8 mouse cellular contexts compared by ENCODE assay signal in the genomic region with DNA sequence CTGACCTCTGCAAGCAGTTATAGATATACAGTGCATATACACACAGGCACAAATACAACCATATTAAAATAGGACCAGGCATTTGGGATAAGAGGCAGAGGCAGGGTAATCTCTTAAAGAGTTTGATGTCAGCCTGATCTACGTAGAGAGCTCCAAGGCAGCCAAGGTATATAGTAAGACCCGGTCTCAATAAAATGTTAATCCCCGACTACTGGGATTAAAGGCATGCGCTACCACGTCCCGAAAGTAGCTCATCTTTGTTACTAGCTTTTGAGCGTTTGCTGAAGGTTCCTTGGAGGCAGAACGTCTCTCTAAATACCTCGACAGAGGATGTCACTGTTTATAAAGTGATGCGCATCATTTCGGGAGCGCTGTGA. TPM values are rescaled to one million over a fixed set of nuclear protein-coding genes. Genes with fewer than 3 reads are reported as not detected.
DNase-seq lines count a peak whose midpoint lies in the region; ATAC-seq and TF ChIP-seq lines count a peak whose summit lies in the region.

TSS of gene Ppig (plus strand) at position 273 of the 377 bp plus-strand sequence.

- TF ChIP-seq EP300 in stomach, postnatal 0 days (optimal IDR thresholded peaks at IDR 0.05), result no peak

- peak within 1 kb of the TSS; percentile 93 for H3K9ac ChIP-seq in liver, embryonic 12.5 days
- H3K9ac ChIP-seq in stomach, postnatal 0 days (ENCODE audit: low read length), result peak within 1 kb of the TSS; percentile 89

- no peaks in the 10 kb centered on the region for H3K36me3 ChIP-seq in E14TG2a.4 (ENCODE audit: insufficient read depth, low read length)
- peaks cover 8% of the 10 kb centered on the region; the same call in 1 of the 2 replicates for H3K36me3 ChIP-seq in forebrain, embryonic 10.5 days (replicated peaks)
- H3K36me3 ChIP-seq in liver, embryonic 12.5 days, result peaks cover 2% of the 10 kb centered on the region; the same call in 1 of the 2 replicates
- no peaks in the 10 kb centered on the region for H3K36me3 ChIP-seq in stomach, postnatal 0 days (ENCODE audit: control insufficient read depth, insufficient read depth, low read length)

- no peak for TF ChIP-seq POLR2A in cerebellum, adult 2 months (IDR thresholded peaks at IDR 0.05; ENCODE audit: borderline replicate concordance, insufficient read depth, low read length)

- WGBS in cerebellum, adult 2 months, result 3% methylated on average over 12 of the region's 12 CpGs
- 5% methylated on average over 12 of the region's 12 CpGs for WGBS in forebrain, embryonic 10.5 days
- WGBS in liver, embryonic 12.5 days (ENCODE audit: insufficient replicate concordance), result 3% methylated on average over 12 of the region's 12 CpGs
- WGBS in stomach, postnatal 0 days, result 5% methylated on average over 12 of the region's 12 CpGs

- H3K9me3 ChIP-seq in E14TG2a.4 (ENCODE audit: low read length), result no peaks in the 10 kb centered on the region
- H3K9me3 ChIP-seq in forebrain, embryonic 10.5 days, result no peaks in the 10 kb centered on the region
- H3K9me3 ChIP-seq in liver, embryonic 12.5 days (replicated peaks), result no peaks in the 10 kb centered on the region
- no peaks in the 10 kb centered on the region for H3K9me3 ChIP-seq in stomach, postnatal 0 days (ENCODE audit: control insufficient read depth, low read length)

- H3K27ac ChIP-seq in cerebellum, adult 2 months (ENCODE audit: insufficient read depth, low read length), result peak within 1 kb of the TSS; percentile 35
- H3K27ac ChIP-seq in forebrain, embryonic 10.5 days, result peak within 1 kb of the TSS; percentile 97
- peak within 1 kb of the TSS; percentile 89 for H3K27ac ChIP-seq in liver, embryonic 12.5 days
- H3K27ac ChIP-seq in stomach, postnatal 0 days (replicated peaks), result peak within 1 kb of the TSS; percentile 92

- H3K27me3 ChIP-seq in cerebellum, adult 2 months (ENCODE audit: control insufficient read depth, insufficient read depth, low read length), result no peaks in the 10 kb centered on the region
- no peaks in the 10 kb centered on the region for H3K27me3 ChIP-seq in E14TG2a.4 (ENCODE audit: insufficient read depth, low read length)
- peaks cover 5% of the 10 kb centered on the region; the same call in 1 of the 2 replicates for H3K27me3 ChIP-seq in forebrain, embryonic 10.5 days (ENCODE audit: poor library complexity, severe bottlenecking)
- H3K27me3 ChIP-seq in liver, embryonic 12.5 days (replicated peaks), result peaks cover 28% of the 10 kb centered on the region
- no peaks in the 10 kb centered on the region for H3K27me3 ChIP-seq in stomach, postnatal 0 days (ENCODE audit: control insufficient read depth, insufficient read depth, low read length)

- H3K4me3 ChIP-seq in cerebellum, adult 2 months (replicated peaks; ENCODE audit: insufficient read depth, low read depth, low read length), result peak within 1 kb of the TSS; percentile 72
- peak within 1 kb of the TSS; percentile 96 for H3K4me3 ChIP-seq in E14TG2a.4 (replicated peaks; ENCODE audit: low read length)
- H3K4me3 ChIP-seq in forebrain, embryonic 10.5 days, result peak within 1 kb of the TSS; percentile 98
- peak within 1 kb of the TSS; percentile 97 for H3K4me3 ChIP-seq in liver, embryonic 12.5 days
- H3K4me3 ChIP-seq in stomach, postnatal 0 days (ENCODE audit: low read depth, low read length), result peak within 1 kb of the TSS; percentile 97

- ATAC-seq in hematopoietic stem cell, adult 5-6 weeks (replicated peaks in 1 of 2; ENCODE audit: insufficient read depth in 1 of 2, low FRiP score in 2 of 2, low TSS enrichment in 1 of 2, low read depth in 1 of 2, poor library complexity in 2 of 2, severe bottlenecking in 2 of 2), result 0 out of 4 replicates have a peak, but pooled peaks of 1 of the 2 experiments have one; percentile 15
- peak; percentile 4; the same call in 1 of the 2 replicates for ATAC-seq in liver, embryonic 12.5 days
- peak; percentile 13; the same call in 1 of the 2 replicates for ATAC-seq in stomach, postnatal 0 days (ENCODE audit: low FRiP score, low TSS enrichment)

- DNase-seq in cerebellum, adult 2 months, result no peak
- no peak for DNase-seq in cerebellum, adult 11-12 months
- no peak for DNase-seq in forebrain, embryonic 10.5 days (ENCODE audit: extremely low spot score, low spot score)
- no peak for DNase-seq in stomach, postnatal 0 days (ENCODE audit: low spot score)
- DNase-seq in kidney, adult 11 months, result no peak

- peak within 1 kb of the TSS; percentile 70 for H3K4me2 ChIP-seq in liver, embryonic 12.5 days
- peak within 1 kb of the TSS; percentile 67 for H3K4me2 ChIP-seq in stomach, postnatal 0 days (replicated peaks; ENCODE audit: low read depth)

- no peak for TF ChIP-seq CTCF in cerebellum, adult 2 months (IDR thresholded peaks at IDR 0.05; ENCODE audit: borderline replicate concordance, insufficient read depth, low read depth, low read length)
- no peak for TF ChIP-seq CTCF in E14TG2a.4 (conservative IDR thresholded peaks at IDR 0.05; ENCODE audit: low read length)
- no peak for TF ChIP-seq CTCF in stomach, postnatal 0 days (IDR thresholded peaks at IDR 0.05; ENCODE audit: low read depth)

- H3K4me1 ChIP-seq in cerebellum, adult 2 months (ENCODE audit: control insufficient read depth, insufficient read depth, low read length), result no peaks in the 10 kb centered on the region
- peaks cover 35% of the 10 kb centered on the region for H3K4me1 ChIP-seq in E14TG2a.4 (replicated peaks; ENCODE audit: low read depth, low read length)
- H3K4me1 ChIP-seq in forebrain, embryonic 10.5 days, result peaks cover 16% of the 10 kb centered on the region
- H3K4me1 ChIP-seq in liver, embryonic 12.5 days, result peaks cover 20% of the 10 kb centered on the region
- peaks cover 3% of the 10 kb centered on the region for H3K4me1 ChIP-seq in stomach, postnatal 0 days (replicated peaks; ENCODE audit: control insufficient read depth, insufficient read depth)

RNA-seq across cellular contexts. Expression of gene Ppig, which starts in this region (rescaled TPM):
- 23.2 and 24.0 TPM in 2 replicates for polyA plus RNA-seq in cerebellum, adult 2 months (2012; rRNA removed)
- polyA plus RNA-seq in forebrain, embryonic 10.5 days (2016; fragmentation: Nextera tagmentation; extraction: Ambion mirVana), result 155 and 168 TPM in 2 replicates
- 86.2 and 112 TPM in 2 replicates for total RNA-seq in hematopoietic stem cell, adult 5-6 weeks (2017)
- polyA plus RNA-seq in liver, embryonic 12.5 days (2016; fragmentation: Nextera tagmentation; extraction: Ambion mirVana), result 104 and 109 TPM in 2 replicates
- polyA plus RNA-seq in stomach, postnatal 0 days (2015; fragmentation: Nextera tagmentation; extraction: Ambion mirVana), result 83.7 and 85.2 TPM in 2 replicates

Comparison
In these comparisons a context has a peak if more than half of its experiments do, and no peak if none do; other contexts are left out.
1. H3K27ac ChIP-seq: peak in every context shown above with its lines; median percentile 97 in forebrain, embryonic 10.5 days; 92 in stomach, postnatal 0 days; 89 in liver, embryonic 12.5 days; 35 in cerebellum, adult 2 months.